Mouse (Mus musculus): Measurements from ENCODE around the gene Naaladl1.
"Not testable (repeated sequence)": the region's sequence is repeated elsewhere in the genome, so short reads cannot be mapped to it uniquely, and the experiment has no call there.

DNA sequence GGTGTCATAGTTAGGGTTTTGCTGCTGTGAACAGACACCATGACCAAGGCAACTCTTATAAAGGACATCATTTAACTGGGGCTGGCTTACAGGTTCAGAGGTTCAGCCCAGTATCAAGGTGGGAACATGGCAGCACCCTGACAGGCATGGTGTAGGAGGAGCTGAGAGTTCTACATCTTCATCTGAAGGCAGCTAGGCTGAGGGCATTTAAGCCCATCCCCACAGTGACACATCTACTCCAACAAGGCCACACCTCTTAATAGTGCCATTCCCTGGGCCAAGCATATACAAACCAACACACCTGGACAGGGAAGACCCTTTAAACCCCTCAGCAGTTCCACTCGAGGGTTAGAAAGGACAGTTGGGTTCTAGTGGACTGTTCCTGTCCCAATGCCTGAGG is 27.6 kb downstream of the Naaladl1 start:
- not testable (repeated sequence) for TF ChIP-seq MAX (IDR thresholded peaks at IDR 0.05; ENCODE audit: low read depth); USF1 (IDR thresholded peaks at IDR 0.05; ENCODE audit: low read depth); POLR2A (IDR thresholded peaks at IDR 0.05; ENCODE audit: insufficient read length, low read depth); TCF12 (IDR thresholded peaks at IDR 0.05; ENCODE audit: insufficient read depth, poor library complexity, severe bottlenecking); E2F4 (IDR thresholded peaks at IDR 0.05; ENCODE audit: insufficient read depth); MYOD1 (IDR thresholded peaks at IDR 0.05; ENCODE audit: control insufficient read depth in 1 of 3, insufficient read length in 2 of 3, low read depth in 2 of 3); POLR2AphosphoS2 (IDR thresholded peaks at IDR 0.05; ENCODE audit: insufficient read length, low read depth); SRF (IDR thresholded peaks at IDR 0.05; ENCODE audit: control insufficient read depth, insufficient read length, low read depth); MYOG (IDR thresholded peaks at IDR 0.05; ENCODE audit: control insufficient read depth in 1 of 3, insufficient read depth in 1 of 3, insufficient read length in 2 of 3, low read depth in 2 of 3); TCF3 (IDR thresholded peaks at IDR 0.05; ENCODE audit: insufficient read length, low read depth); REST (IDR thresholded peaks at IDR 0.05; ENCODE audit: insufficient read depth, insufficient read length)
